Mouse (Mus musculus): ENCODE data around the gene Pira2.
"Not testable (repeated sequence)": the region's sequence is repeated elsewhere in the genome, so short reads cannot be mapped to it uniquely, and the experiment has no call there.

GRCm38 (mm10) chr7:3802935-3803334, 41.9 kb downstream of the Pira2 start:
- TF ChIP-seq CTCF, EP300 (IDR thresholded peaks at IDR 0.05; ENCODE audit: low read depth): not testable (repeated sequence)
